Mouse (Mus musculus) midbrain, embryonic 13.5 days (tissue): ENCODE results near the gene Cntnap2. TPM values are rescaled to one million over a fixed set of nuclear protein-coding genes. Genes with fewer than 3 reads are reported as not detected.

ENCODE experiments used
- ATAC-seq: fragments of 200-750 bp; cut with Nextera tagmentation; 2 replicates; pipeline ENCODE4 v1.8.0; 2017; ENCODE audit warnings: mild to moderate bottlenecking, moderate TSS enrichment, moderate library complexity
- H3K27ac ChIP-seq: fragments of 300-500 bp; sonication (generic); 2 replicates; pipeline ENCODE4 v1.5.1; 2015; ENCODE audit warnings: inconsistent platforms, mild to moderate bottlenecking, moderate library complexity
- H3K27me3 ChIP-seq: fragments of 300-500 bp; sonication (generic); 2 replicates; pipeline ENCODE4 v1.6.1; 2015; ENCODE audit warnings: mild to moderate bottlenecking, inconsistent platforms
- H3K36me3 ChIP-seq: fragments of 300-500 bp; sonication (generic); 2 replicates; pipeline ENCODE4 v1.6.1; 2015; ENCODE audit warnings: mild to moderate bottlenecking, inconsistent platforms
- H3K4me1 ChIP-seq: fragments of 300-500 bp; sonication (generic); replicated peaks from 2 replicates; pipeline ENCODE4 v1.6.1; 2015; ENCODE audit warnings: inconsistent platforms
- H3K4me2 ChIP-seq: fragments of 300-500 bp; sonication (generic); replicated peaks from 2 replicates; pipeline ENCODE4 v1.6.1; 2015; ENCODE audit warnings: moderate library complexity, mild to moderate bottlenecking, inconsistent platforms
- H3K4me3 ChIP-seq: fragments of 300-500 bp; sonication (generic); replicated peaks from 2 replicates; pipeline ENCODE4 v1.5.1; 2015; ENCODE audit warnings: mild to moderate bottlenecking, inconsistent platforms
- H3K9ac ChIP-seq: fragments of 300-500 bp; sonication (generic); replicated peaks from 2 replicates; pipeline ENCODE4 v1.6.1; 2015; ENCODE audit warnings: mild to moderate bottlenecking, inconsistent platforms
- H3K9me3 ChIP-seq: fragments of 300-500 bp; sonication (generic); 2 replicates; pipeline ENCODE4 v1.6.1; 2016; ENCODE audit warnings: mild to moderate bottlenecking, inconsistent platforms
- WGBS: fragments of 180-500 bp; shearing (Covaris S2); methylation state at CpG from one replicate; pipeline ENCODE4 v1.1.7; 2015; 5-methylcytosine and 5-hydroxymethylcytosine counted together
- polyA plus RNA-seq: library from polyadenylated mRNA; unstranded; fragments of >200 nt; fragmentation: Nextera tagmentation; extraction: Ambion mirVana; gene quantifications from 2 replicates; pipeline ENCODE4 v1.2.1, GENCODE M21; 2015

Cntnap2 gene
- polyA plus RNA-seq, 1 experiment from 2014 or later: 72.9 TPM

DNA sequence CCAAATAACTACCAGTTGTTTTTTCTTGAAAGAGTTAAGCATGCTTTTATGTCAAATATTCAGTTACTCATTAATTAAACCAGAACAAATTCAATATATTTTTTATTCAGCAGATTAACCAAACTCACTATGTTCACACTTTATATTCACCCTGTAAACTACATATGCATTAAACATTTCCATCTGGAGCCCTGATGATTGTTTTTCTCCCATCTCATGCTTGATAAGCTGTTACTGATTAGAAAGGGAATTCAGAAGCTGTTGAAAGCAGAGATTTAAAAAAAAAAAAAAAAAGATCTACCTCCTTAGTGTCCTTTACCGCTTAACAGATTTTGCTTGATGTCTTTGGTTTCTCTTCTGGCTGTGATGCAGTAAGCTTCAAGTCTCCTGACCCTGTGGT lies 905.3 kb downstream of the Cntnap2 start:
- WGBS: 62% methylated on average over 1 of the region's 1 CpGs
- Histone ChIP-seq H3K27me3 (no peaks in the 10 kb centered on the region), H3K27ac (no peak overlapping the region), H3K4me2 (no peak overlapping the region), H3K9me3 (no peaks in the 10 kb centered on the region), H3K9ac (no peak overlapping the region), H3K36me3 (no peaks in the 10 kb centered on the region), H3K4me3 (no peak overlapping the region), H3K4me1 (no peaks in the 10 kb centered on the region)
- ATAC-seq: no peak

DNA sequence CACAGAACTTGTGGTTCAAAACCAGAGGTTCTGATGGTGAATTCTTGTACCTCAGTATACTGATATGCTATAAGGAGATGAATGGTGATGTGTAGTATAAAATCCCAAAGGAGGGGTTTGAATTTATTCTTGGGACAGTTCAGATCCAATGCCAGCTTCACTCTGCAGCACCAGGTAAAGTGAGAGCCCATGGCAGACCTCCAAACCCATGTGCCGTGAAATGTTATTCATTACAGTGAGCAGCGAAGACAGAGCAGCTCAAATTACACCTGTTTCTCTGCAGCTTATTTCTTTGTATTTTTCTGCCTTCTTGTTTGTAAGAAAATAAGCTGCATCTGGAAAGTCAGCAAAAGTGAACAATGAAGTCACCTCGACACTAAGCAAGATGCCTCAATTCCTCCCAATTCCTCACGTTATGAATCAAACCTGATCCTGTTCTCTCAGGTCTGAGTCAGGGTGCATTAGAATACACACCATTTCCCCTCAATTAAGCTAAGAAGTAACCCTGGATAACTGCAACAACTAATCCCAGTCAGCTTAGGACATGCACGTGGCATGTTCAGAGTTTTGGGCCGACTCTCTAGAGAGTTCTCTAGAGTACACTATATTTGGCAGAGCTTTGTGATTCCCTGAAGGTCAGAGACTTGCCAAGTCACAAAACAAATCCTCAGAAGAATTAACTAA lies 915.5 kb downstream of the Cntnap2 start:
- H3K27ac ChIP-seq: no peak overlapping the region
- no peaks in the 10 kb centered on the region for H3K9me3 ChIP-seq
- no peak overlapping the region for H3K4me3 ChIP-seq
- H3K4me2 ChIP-seq: no peak overlapping the region
- no peak for ATAC-seq
- H3K4me1 ChIP-seq: no peaks in the 10 kb centered on the region
- H3K27me3 ChIP-seq: no peaks in the 10 kb centered on the region
- 67% methylated on average over 6 of the region's 6 CpGs for WGBS
- H3K36me3 ChIP-seq: no peaks in the 10 kb centered on the region
- no peak overlapping the region for H3K9ac ChIP-seq

DNA sequence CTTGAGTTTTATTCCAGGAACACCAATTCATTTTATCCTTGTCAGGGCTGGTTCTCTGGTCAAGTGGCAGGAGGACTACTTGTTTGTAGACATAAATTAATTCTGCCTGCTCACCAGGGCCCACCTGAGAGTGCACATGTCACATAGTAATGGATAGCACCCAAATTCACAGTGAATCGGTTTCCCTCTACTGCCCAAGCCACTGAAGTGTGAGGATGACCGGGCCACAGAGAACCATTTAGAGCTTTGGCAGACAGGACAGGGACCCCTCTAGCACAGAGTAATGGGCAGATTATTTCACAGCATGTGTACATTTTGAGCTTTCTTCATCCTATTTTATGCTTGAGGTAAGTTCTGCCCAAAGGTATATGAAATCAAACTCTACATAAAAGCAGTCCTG lies 920.0 kb downstream of the Cntnap2 start:
- Histone ChIP-seq H3K9me3 (no peaks in the 10 kb centered on the region), H3K4me3 (no peak overlapping the region), H3K27me3 (no peaks in the 10 kb centered on the region), H3K4me1 (no peaks in the 10 kb centered on the region), H3K9ac (no peak overlapping the region), H3K4me2 (no peak overlapping the region), H3K27ac (no peak overlapping the region), H3K36me3 (no peaks in the 10 kb centered on the region)
- ATAC-seq: no peak
- WGBS: 80% methylated on average over 2 of the region's 2 CpGs

DNA sequence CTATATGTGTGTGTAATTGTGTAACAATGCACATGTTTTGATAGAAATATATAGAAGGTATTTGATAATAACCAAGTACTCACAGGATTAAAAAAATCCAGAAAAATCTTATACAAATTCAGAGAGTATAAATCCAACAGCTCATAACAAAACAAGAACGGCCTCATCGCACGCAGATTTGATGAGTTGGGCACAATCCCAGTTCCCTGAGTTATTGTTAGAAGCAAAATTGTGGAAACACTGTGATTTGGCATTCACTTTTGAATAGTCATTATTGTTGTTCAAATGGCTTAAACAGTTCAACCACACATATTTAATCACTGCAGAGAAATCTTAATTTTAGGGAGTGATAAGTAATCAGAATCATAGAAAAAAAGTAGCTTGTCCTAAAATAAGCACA lies 928.9 kb downstream of the Cntnap2 start:
- ATAC-seq: no peak
- H3K4me3 ChIP-seq: no peak overlapping the region
- no peaks in the 10 kb centered on the region for H3K9me3 ChIP-seq
- H3K4me2 ChIP-seq: no peak overlapping the region
- H3K27ac ChIP-seq: no peak overlapping the region
- H3K36me3 ChIP-seq: no peaks in the 10 kb centered on the region
- no peaks in the 10 kb centered on the region for H3K4me1 ChIP-seq
- WGBS: 81% methylated on average over 3 of the region's 3 CpGs
- H3K9ac ChIP-seq: no peak overlapping the region
- no peaks in the 10 kb centered on the region for H3K27me3 ChIP-seq

DNA sequence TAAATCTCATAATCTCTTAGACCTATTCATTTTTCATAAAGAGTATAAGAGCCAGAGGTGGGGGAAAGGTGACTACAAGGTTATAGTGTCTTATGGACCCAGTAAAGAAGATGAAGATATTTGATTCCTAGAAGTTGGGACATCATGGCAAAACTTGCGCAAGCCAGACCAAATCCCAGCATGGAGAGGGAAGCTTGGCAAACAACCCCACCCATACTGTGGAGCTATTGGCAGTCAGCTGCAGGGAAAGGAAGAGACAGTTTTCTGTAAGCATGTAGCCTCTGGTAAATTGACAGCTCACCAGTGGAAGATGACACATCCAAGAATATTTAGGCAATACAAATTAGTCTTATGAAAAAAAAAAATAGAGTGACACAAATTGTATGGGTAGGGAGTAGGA lies 931.9 kb downstream of the Cntnap2 start:
- H3K4me3 ChIP-seq: no peak overlapping the region
- H3K4me1 ChIP-seq: no peaks in the 10 kb centered on the region
- no peak overlapping the region for H3K4me2 ChIP-seq
- H3K27me3 ChIP-seq: no peaks in the 10 kb centered on the region
- WGBS: 97% methylated on average over 1 of the region's 1 CpGs
- no peak for ATAC-seq
- no peaks in the 10 kb centered on the region for H3K36me3 ChIP-seq
- no peak overlapping the region for H3K9ac ChIP-seq
- no peaks in the 10 kb centered on the region for H3K9me3 ChIP-seq
- H3K27ac ChIP-seq: no peak overlapping the region

DNA sequence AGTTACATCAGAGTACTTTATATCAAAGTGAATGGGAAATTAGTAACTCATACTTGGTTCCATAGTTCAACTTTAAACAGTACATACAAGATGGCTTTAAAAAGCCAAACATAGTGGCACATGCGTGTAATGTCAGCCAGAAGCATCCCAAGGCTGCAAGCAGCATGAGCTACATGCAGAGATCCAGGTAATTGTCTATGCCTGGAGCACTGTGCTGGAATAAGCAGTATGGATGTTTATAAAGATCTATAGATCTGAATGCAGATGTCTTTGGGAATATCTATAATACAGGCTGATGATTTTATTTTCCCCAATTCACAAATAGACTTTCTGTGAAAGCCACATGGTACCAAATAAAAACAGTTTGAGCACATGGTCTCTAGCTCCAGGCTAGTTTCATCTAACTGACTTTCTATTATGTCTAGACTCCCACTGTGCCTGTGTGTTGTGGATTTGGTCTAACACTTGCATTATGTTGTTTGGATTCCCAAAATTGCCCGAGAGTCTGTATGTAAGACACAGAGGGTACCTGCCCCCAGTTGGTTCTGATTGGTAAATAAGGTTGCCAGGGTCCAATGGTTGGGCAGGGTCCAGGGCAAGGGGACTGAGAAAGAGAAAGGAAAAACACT lies 963.5 kb downstream of the Cntnap2 start:
- Histone ChIP-seq H3K9me3 (no peaks in the 10 kb centered on the region), H3K4me2 (no peak overlapping the region), H3K36me3 (no peaks in the 10 kb centered on the region), H3K4me3 (no peak overlapping the region), H3K9ac (no peak overlapping the region), H3K4me1 (no peaks in the 10 kb centered on the region), H3K27ac (no peak overlapping the region), H3K27me3 (no peaks in the 10 kb centered on the region)
- no peak for ATAC-seq
- 80% methylated on average over 2 of the region's 2 CpGs for WGBS

DNA sequence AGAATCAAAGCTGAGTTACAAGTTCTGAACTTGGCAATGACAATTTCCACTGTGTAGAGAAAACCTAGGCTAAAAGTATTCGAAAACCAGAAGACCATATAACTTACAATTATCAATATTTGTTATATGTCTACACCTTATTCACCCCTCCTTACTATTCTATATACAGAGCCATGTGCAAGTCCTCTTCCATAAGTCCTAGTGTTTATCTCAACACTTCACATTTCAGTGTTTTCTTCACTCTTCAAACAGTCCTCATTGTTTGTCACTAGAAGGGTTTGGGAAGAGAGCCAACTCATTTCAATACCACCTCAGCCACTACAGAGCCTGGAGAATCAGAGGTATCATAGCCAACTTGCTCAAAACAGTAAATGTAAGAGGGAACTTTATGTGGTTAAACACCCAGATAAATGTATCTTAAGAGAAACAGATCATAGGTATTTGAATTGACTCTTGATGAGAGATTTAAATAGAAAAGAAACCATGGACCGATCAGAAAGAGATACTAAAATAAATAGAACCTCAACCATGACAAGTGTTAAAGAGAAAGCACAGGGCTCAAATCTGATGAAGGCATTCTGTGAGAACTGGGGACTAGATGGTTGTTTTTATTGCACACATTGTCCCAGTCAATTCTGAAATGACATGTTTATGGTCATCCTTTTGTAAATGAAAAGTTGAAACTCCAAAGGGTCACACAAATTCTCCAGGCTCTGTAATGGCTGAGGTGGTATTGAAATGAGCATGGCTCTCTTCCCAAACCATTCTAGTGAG lies 972.9 kb downstream of the Cntnap2 start:
- no peaks in the 10 kb centered on the region for H3K9me3 ChIP-seq
- H3K4me1 ChIP-seq: no peaks in the 10 kb centered on the region
- 86% methylated on average over 2 of the region's 2 CpGs for WGBS
- no peaks in the 10 kb centered on the region for H3K36me3 ChIP-seq
- no peaks in the 10 kb centered on the region for H3K27me3 ChIP-seq
- H3K9ac ChIP-seq: no peak overlapping the region
- ATAC-seq: no peak
- no peak overlapping the region for H3K4me2 ChIP-seq
- H3K27ac ChIP-seq: no peak overlapping the region
- no peak overlapping the region for H3K4me3 ChIP-seq

DNA sequence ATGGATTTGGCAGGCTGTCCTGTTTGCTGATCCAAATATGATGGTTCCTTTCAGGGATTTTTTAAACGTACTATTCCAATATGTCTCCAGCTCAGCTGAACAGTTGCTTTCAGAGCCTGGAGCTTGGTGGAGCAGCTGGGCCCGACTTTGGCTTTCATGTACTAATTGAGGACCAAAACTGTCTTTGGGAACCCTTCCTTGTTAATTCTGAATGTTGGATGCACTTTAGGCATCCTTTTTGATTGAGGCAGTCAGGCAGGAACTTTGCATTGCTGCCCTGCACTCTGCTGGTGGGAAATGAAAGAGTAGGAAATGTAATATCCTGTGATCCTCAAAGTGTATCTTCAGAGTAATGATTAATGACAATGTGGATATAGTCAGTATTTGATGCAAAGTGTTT lies 974.0 kb downstream of the Cntnap2 start:
- ATAC-seq: no peak
- Histone ChIP-seq H3K36me3 (no peaks in the 10 kb centered on the region), H3K4me3 (no peak overlapping the region), H3K27ac (no peak overlapping the region), H3K9ac (no peak overlapping the region), H3K4me1 (no peaks in the 10 kb centered on the region), H3K9me3 (no peaks in the 10 kb centered on the region), H3K4me2 (no peak overlapping the region), H3K27me3 (no peaks in the 10 kb centered on the region)
- WGBS: 73% methylated on average over 2 of the region's 2 CpGs

DNA sequence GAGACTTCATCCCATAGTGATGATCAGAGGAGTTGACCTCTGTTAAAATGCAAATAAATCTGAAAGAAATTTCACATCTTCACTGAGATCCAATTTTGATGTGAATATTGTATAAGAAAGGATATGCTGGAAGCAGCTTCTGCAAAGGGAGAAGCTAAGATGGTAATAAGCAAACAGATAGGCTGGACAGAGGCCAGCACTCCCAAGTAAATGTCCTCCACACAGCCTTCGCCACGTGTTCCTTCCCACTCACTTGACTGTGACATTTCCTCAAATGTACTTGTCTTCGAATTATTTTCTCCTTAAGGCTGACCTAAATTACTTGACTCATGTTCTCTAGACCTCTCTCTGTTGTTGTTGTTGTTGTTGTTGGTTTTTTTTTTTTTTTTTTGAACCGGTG lies 981.5 kb downstream of the Cntnap2 start:
- WGBS: 86% methylated on average over 4 of the region's 4 CpGs
- Histone ChIP-seq H3K4me2 (no peak overlapping the region), H3K4me1 (no peaks in the 10 kb centered on the region), H3K36me3 (no peaks in the 10 kb centered on the region), H3K27me3 (no peaks in the 10 kb centered on the region), H3K4me3 (no peak overlapping the region), H3K9ac (no peak overlapping the region), H3K9me3 (no peaks in the 10 kb centered on the region), H3K27ac (no peak overlapping the region)
- no peak for ATAC-seq

DNA sequence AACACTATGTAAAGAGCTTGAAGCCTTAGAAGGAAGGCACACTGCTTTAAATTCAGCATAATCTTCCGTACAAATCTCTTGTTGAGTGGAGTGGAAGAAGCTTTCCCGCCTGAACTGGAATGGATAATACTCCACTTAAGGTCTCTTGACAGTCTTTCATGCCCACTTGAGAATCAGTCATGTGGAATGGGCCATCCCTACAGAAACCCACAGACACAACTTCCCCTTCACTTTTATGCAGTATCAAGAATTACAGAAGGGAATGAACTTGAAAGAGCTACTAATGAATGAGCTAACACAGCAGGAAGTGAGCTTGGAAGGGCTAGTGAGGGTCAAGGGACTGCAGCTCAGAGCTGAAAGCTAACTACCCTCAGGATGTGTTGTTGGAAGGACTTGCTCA lies 1021.1 kb downstream of the Cntnap2 start:
- Histone ChIP-seq H3K4me2 (no peak overlapping the region), H3K36me3 (no peaks in the 10 kb centered on the region), H3K9me3 (no peaks in the 10 kb centered on the region), H3K9ac (no peak overlapping the region), H3K27me3 (no peaks in the 10 kb centered on the region), H3K4me1 (no peaks in the 10 kb centered on the region), H3K27ac (no peak overlapping the region), H3K4me3 (no peak overlapping the region)
- 18% methylated on average over 2 of the region's 2 CpGs for WGBS
- no peak for ATAC-seq

DNA sequence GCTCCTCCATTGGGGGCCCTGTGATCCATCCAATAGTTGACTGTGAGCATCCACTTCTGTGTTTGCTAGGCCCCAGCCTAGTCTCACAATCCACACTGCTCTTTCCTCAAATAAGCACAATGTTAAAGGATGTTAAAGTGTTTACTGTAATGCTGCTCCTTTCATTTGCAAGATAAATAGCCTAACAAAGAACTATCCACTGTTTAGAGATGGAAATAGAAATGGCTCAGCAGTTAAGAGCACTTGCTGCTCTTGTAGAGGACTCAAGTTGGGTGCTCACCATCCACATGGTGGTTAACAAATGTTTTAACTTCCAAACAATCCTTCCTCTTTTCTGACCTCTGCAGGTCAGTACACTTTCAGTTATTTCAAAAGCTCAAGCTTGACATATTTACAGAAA lies 1022.3 kb downstream of the Cntnap2 start:
- H3K27me3 ChIP-seq: no peaks in the 10 kb centered on the region
- H3K4me2 ChIP-seq: no peak overlapping the region
- H3K9ac ChIP-seq: no peak overlapping the region
- no peak overlapping the region for H3K27ac ChIP-seq
- no peaks in the 10 kb centered on the region for H3K36me3 ChIP-seq
- no peak for ATAC-seq
- H3K9me3 ChIP-seq: no peaks in the 10 kb centered on the region
- no peak overlapping the region for H3K4me3 ChIP-seq
- no peaks in the 10 kb centered on the region for H3K4me1 ChIP-seq

DNA sequence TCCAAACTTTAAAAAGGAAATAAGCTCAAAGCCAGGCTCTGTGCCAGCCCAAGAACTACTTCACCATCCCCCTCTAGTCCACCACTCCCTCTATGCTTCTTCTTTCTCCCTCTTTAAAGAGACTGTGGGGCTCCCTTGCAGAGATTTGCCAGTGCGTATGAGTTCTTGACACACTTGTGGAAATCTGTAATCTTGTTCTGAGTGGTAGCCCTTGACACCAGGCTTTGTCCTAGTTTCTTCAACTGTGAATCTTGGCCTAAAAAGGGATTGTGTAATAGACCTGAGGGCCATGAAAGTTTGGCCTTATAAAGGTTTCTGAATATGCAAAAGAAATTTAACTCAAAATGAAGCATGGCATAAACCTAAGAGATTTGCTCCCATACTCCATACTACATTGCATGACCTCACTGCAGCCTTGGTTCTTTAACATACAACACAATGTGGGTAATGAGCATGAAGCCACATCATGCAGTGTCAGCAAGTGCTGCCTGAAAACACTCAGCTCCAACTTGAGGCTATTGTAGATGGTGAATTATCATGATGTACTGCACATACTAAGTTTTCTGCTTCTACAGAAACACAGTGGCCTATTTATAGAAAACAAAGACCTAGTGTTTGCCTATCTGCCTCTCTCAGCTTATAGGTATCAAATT lies 1084.2 kb downstream of the Cntnap2 start:
- WGBS: 43% methylated on average over 1 of the region's 1 CpGs
- Histone ChIP-seq H3K27ac (no peak overlapping the region), H3K4me1 (no peaks in the 10 kb centered on the region), H3K27me3 (no peaks in the 10 kb centered on the region), H3K4me3 (no peak overlapping the region), H3K36me3 (no peaks in the 10 kb centered on the region), H3K4me2 (no peak overlapping the region), H3K9me3 (no peaks in the 10 kb centered on the region), H3K9ac (no peak overlapping the region)
- no peak for ATAC-seq
